Mouse (Mus musculus): ENCODE data around the gene Aurka. TPM values are rescaled to one million over a fixed set of nuclear protein-coding genes. Genes with fewer than 3 reads are reported as not detected.

Aurka gene
- total and polyA plus RNA-seq, 3 experiments, result 0.42 to 0.53 (median 0.45) TPM

DNA sequence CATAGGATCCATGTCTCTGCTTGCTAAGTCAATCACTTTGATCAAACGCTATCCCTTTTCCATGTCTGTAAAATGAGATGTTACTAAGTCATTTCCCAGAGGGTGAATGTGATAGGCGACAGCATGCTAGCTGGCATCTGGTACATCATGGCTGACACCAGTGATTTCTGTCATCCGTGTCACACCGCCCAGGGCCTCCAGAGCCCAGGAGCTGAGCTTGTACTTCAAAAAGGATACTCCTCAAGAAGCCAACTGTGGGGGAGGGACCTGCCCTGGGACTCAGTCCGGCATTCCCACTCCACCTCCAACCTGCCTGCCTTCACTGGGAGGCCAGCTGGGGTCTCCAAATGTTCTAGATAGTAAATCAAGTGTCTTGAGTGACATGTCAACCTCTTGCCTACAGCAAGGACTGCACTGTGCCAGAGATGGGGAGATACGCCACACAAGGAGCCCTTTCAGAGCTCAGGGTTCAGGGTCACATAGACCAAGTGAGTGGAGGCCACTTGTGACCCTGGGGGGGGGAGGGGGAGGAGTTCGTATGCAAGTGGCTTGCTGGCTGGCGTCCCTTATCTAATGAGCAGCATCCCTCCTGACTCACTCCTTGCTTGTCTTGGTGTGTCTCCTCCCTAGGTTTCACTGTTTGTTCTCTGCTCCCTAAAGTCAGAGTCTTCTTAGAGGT, 23.3 kb downstream of the Aurka start:
- intact Hi-C loops (cut with DNase I), result loop anchor here (10.0 kb wide), 1 partner anchor 98 kb away; the partner anchor contains the start of gene Rtf2
- H3K79me2 ChIP-seq (replicated peaks; ENCODE audit: control insufficient read depth, insufficient read depth, low read length), result no peaks in the 10 kb centered on the region
- H3K4me3 ChIP-seq, result no peak overlapping the region
- H3K27me3 ChIP-seq (ENCODE audit: control insufficient read depth, insufficient read depth, low read length), result no peaks in the 10 kb centered on the region
- no peaks in the 10 kb centered on the region for H3K36me3 ChIP-seq (ENCODE audit: control insufficient read depth, insufficient read depth, low read length)
- DNase-seq, result no peak
- 87% methylated on average over 8 of the region's 8 CpGs for WGBS
- H3K27ac ChIP-seq, result no peak overlapping the region
- H3K4me1 ChIP-seq (ENCODE audit: control insufficient read depth, insufficient read depth, low read length), result peaks cover 1% of the 10 kb centered on the region
- H3K9ac ChIP-seq (ENCODE audit: low read depth, low read length), result no peak overlapping the region
- TF ChIP-seq POLR2A (IDR thresholded peaks at IDR 0.05; ENCODE audit: insufficient read depth, low read depth, low read length) (no peak), EP300 (IDR thresholded peaks at IDR 0.05; ENCODE audit: insufficient read depth, low read depth, low read length) (no peak), CTCF (IDR thresholded peaks at IDR 0.05) (no peak)

DNA sequence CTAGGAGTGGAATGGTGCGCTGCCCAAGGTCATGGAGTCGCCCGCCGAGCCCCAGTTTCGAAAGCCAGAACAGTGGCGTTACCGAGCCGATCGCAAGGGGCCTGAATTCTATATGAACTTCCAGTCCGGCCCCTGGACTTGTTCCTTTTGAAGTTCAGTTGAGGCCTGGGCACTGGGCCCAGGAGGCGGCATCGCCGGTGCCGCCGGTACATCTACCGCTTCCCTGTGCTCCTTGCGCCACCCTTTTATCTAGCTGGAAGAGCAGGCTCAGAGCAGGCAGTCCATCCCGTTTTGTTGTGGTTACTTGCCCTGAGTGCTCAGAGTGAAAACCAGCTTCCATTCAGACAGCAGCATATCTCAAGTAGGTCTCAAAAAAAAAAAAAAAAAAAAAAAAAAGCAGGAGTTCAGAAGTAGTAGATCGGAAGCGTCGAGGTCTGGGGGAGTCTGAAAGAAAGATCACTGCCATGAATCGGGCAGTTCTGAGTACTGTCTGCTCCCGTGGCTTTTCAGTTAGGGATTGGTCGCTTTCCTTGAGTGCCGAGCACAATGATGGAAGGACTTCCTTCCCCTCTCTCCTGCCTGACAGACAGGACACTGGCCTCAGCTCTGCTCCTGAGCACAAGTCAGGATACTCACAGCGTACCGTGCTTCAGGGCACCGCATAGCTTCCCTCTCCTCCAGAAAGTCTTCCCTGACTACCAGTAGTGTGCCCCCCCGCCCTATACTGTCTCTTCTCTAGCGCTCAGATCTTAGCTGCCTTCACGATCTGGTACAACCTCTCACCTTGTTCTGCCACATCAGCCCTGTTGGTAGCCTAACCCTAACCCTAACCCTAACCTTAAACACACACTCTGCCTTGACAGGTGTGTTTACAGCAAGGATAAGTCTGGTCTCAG, 24.1 kb downstream of the Aurka start:
- H3K36me3 ChIP-seq (ENCODE audit: control insufficient read depth, insufficient read depth, low read length), result no peaks in the 10 kb centered on the region
- TF ChIP-seq EP300 (IDR thresholded peaks at IDR 0.05; ENCODE audit: insufficient read depth, low read depth, low read length) (no peak), CTCF (IDR thresholded peaks at IDR 0.05) (no peak), POLR2A (IDR thresholded peaks at IDR 0.05; ENCODE audit: insufficient read depth, low read depth, low read length) (no peak)
- peak overlapping the region; percentile 65 for H3K27ac ChIP-seq
- H3K79me2 ChIP-seq (replicated peaks; ENCODE audit: control insufficient read depth, insufficient read depth, low read length), result no peaks in the 10 kb centered on the region
- H3K4me1 ChIP-seq (ENCODE audit: control insufficient read depth, insufficient read depth, low read length), result peaks cover 1% of the 10 kb centered on the region
- 14% methylated on average over 31 of the region's 31 CpGs for WGBS
- peak overlapping the region; percentile 91 for H3K9ac ChIP-seq (ENCODE audit: low read depth, low read length)
- intact Hi-C loops (cut with DNase I), result loop anchor here (10.0 kb wide), 1 partner anchor 99 kb away; the partner anchor contains the start of gene Rtf2
- H3K4me3 ChIP-seq, result peak overlapping the region; percentile 69
- DNase-seq, result peak; percentile 54 to 55
- H3K27me3 ChIP-seq (ENCODE audit: control insufficient read depth, insufficient read depth, low read length), result no peaks in the 10 kb centered on the region

DNA sequence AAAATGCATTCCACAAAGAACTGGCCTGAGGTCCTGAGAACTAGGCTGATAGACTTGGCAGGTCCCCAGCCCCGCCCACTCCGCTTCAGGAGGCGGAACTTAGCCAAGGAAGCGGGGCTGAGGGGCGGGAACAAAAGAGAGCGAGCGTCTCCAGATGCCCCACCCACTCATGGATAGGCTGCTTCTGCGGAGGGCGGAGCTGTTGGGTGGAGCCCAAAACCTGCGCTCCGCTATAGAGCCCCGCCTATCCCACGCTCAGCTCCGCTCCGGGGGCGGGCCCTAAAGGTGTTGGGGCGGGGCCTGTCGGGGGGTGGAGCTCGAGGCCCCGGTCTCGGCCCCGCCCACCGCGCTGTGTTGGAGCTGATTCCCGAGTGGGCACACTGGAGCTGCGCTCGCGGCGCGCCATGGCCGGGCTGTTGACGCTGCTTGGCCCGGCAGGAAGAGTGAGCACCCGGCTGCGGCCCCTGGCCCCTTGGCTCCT, 25.0 kb downstream of the Aurka start, which contains the start of gene Fam210b:
Gene Fam210b (plus strand): TSS at position 308 of the 481 bp plus-strand sequence.
- Histone ChIP-seq H3K4me1 (ENCODE audit: control insufficient read depth, insufficient read depth, low read length) (peaks cover 1% of the 10 kb centered on the region), H3K27ac (peak within 1 kb of the TSS; percentile 65), H3K79me2 (replicated peaks; ENCODE audit: control insufficient read depth, insufficient read depth, low read length) (no peaks in the 10 kb centered on the region), H3K27me3 (ENCODE audit: control insufficient read depth, insufficient read depth, low read length) (no peaks in the 10 kb centered on the region), H3K9ac (ENCODE audit: low read depth, low read length) (peak within 1 kb of the TSS; percentile 91), H3K36me3 (ENCODE audit: control insufficient read depth, insufficient read depth, low read length) (no peaks in the 10 kb centered on the region), H3K4me3 (peak within 1 kb of the TSS; percentile 69)
- 1% methylated on average over 35 of the region's 35 CpGs for WGBS
- intact Hi-C loops (cut with DNase I), result loop anchor here (1.0 to 10.0 kb wide), 2 partner anchors 25 to 100 kb away; partner anchors contain the start of genes Aurka, Cstf1 and Rtf2
- TF ChIP-seq POLR2A (IDR thresholded peaks at IDR 0.05; ENCODE audit: insufficient read depth, low read depth, low read length) (peak; percentile 73), CTCF (IDR thresholded peaks at IDR 0.05) (no peak)
- DNase-seq, result peak; percentile 98

DNA sequence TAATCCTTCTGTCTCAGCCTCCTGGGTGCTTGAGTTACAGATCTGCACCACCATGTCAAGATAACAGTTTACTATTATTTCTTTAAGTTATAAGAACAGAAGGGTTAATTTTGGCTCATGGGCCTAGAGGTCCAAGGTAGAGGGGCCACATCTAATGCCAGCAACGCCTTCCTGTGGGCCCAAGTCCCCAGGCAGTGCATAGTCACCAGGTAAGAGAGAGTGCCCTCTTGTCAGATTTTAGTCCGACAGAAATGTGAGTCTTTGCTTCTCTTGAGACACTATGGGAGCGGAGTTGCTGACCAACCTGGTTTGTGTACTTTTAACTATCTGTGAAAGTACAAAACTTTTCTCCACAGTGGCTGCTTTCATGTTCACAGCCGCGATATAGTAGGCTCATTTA, 25.7 kb downstream of the Aurka start:
- 30% methylated on average over 5 of the region's 5 CpGs for WGBS
- peaks cover 1% of the 10 kb centered on the region for H3K4me1 ChIP-seq (ENCODE audit: control insufficient read depth, insufficient read depth, low read length)
- H3K9ac ChIP-seq (ENCODE audit: low read depth, low read length), result no peak overlapping the region
- TF ChIP-seq EP300 (IDR thresholded peaks at IDR 0.05; ENCODE audit: insufficient read depth, low read depth, low read length) (no peak), CTCF (IDR thresholded peaks at IDR 0.05) (no peak), POLR2A (IDR thresholded peaks at IDR 0.05; ENCODE audit: insufficient read depth, low read depth, low read length) (no peak)
- no peak for DNase-seq
- no peaks in the 10 kb centered on the region for H3K27me3 ChIP-seq (ENCODE audit: control insufficient read depth, insufficient read depth, low read length)
- intact Hi-C loops (cut with DNase I), result loop anchor here (1.0 to 10.0 kb wide), 2 partner anchors 26 to 100 kb away; partner anchors contain the start of genes Aurka, Cstf1 and Rtf2
- no peaks in the 10 kb centered on the region for H3K36me3 ChIP-seq (ENCODE audit: control insufficient read depth, insufficient read depth, low read length)
- H3K27ac ChIP-seq, result peak overlapping the region; percentile 54
- H3K79me2 ChIP-seq (replicated peaks; ENCODE audit: control insufficient read depth, insufficient read depth, low read length), result no peaks in the 10 kb centered on the region
- H3K4me3 ChIP-seq, result peak overlapping the region; percentile 34; the same call in 1 of the 2 replicates

DNA sequence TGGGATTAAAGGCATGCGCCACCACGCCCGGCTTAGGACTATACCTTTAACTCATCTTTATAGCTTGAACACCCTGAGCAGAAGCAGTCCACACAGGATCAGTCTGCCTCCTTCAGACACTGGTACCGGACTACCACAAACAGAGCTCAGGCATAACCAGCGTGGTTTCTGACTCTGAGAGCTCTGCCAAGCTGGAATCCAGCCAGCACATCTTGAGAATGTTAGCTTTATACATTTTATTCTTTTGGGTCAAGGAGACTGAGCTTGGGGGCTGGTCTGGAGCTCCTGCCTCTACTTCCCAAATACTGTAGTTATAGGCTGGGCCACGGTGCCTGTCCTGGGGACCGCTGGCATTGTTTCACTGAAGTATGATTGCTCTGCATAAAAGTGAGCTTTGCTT, 26.6 kb downstream of the Aurka start:
- TF ChIP-seq CTCF (IDR thresholded peaks at IDR 0.05) (no peak), POLR2A (IDR thresholded peaks at IDR 0.05; ENCODE audit: insufficient read depth, low read depth, low read length) (no peak), EP300 (IDR thresholded peaks at IDR 0.05; ENCODE audit: insufficient read depth, low read depth, low read length) (no peak)
- Histone ChIP-seq H3K27ac (no peak overlapping the region), H3K4me3 (no peak overlapping the region), H3K79me2 (replicated peaks; ENCODE audit: control insufficient read depth, insufficient read depth, low read length) (no peaks in the 10 kb centered on the region), H3K36me3 (ENCODE audit: control insufficient read depth, insufficient read depth, low read length) (no peaks in the 10 kb centered on the region), H3K9ac (ENCODE audit: low read depth, low read length) (no peak overlapping the region), H3K4me1 (ENCODE audit: control insufficient read depth, insufficient read depth, low read length) (peaks cover 1% of the 10 kb centered on the region), H3K27me3 (ENCODE audit: control insufficient read depth, insufficient read depth, low read length) (no peaks in the 10 kb centered on the region)
- no peak for DNase-seq
- WGBS, result 88% methylated on average over 7 of the region's 7 CpGs
- intact Hi-C loops (cut with DNase I), result loop anchor here (10.0 kb wide), 1 partner anchor 101 kb away; the partner anchor contains the start of gene Rtf2

Measured in heart, adult 2 months (tissue).